Mouse (Mus musculus): ENCODE measurements around the gene Crtc3.

Gene Crtc3

DNA sequence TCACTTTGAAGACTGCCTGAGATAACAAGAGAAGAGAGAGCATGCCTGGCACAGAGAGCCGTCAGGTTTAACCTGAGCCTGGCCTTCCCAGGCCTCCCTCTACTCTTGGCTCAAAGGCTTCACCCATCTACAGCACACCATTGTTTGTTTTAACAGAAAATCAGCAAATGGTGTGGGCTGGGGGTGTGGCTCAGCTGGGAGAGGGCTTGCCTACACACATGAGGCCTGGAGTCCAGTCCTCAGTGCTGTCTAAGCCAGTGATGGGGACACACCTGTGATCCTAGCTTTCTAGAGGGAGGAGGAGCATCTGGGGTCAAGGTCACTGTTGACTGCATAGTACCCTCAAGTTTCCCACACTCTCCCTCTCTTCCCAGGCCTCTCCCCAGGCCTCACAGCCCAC lies 6.0 kb downstream of the Crtc3 start:
- no peak for DNase-seq (ENCODE audit: low read depth)

DNA sequence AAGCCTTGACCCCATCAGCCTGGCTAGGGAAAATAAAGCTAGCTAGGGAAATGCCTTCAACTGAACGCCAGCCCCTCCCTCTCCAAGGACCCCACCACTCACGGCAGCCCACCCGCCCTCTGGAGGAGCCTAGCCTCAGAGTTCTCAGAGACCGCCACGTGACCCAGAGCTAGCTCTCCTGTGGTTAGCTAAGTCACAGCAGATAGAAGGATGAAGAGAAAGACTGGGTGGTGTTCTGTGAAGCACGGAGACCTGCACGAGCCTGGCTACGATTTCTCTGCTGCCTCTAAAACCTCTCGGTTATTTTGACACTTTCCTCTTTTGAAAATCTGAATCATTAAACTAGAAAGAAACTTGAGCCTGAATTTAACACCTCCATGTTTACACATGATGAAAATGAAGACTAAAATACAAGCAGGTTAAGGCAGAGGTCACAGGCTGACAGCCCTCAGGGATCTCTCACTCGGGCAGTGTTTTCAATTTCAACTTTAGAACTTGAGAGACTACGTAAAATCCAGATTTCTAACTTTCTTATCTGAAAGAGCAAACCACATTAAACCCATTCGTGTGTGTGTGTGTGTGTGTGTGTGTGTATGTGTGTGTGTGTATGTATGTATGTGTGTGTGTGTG lies 8.3 kb downstream of the Crtc3 start:
- DNase-seq (ENCODE audit: low read depth): no peak

DNA sequence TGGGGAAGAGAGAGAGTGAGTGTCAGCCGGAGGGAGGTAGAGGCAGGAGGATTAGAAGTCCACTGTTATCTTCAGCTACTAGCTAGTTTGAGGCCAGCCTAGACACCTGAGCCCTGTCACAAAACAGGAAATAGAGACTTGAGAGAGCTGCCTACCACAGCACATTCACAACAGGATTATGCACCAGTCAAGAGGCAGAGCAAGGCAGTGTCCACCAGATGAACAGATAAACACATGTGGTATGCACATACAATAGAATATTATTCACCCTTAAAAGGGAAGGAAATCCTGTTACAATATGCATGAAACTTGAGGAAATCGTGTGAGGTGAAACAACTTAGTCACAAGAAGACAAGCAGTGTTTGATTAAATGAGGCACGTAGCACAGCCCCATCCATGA lies 16.4 kb downstream of the Crtc3 start:
- DNase-seq (ENCODE audit: low read depth): no peak

DNA sequence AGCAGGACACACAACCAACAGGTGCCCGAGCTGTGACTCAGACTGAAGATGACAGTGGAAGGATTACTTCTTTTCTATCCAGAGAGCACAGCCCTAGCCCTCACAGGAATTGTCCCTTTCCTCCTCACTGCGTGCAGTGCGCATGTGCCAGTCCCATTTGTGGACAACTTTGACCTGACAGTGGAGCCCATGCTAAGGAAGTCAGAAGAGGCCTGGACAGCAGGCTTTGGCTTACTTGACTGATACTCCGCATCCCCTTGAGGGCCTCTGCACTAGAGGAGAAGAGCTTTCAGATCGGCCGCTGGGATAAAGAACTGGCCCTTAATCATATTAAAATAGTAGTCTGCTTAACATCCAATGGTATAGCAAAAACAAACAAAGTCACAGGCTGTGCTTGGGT lies 17.8 kb downstream of the Crtc3 start:
- DNase-seq (ENCODE audit: low read depth): no peak

DNA sequence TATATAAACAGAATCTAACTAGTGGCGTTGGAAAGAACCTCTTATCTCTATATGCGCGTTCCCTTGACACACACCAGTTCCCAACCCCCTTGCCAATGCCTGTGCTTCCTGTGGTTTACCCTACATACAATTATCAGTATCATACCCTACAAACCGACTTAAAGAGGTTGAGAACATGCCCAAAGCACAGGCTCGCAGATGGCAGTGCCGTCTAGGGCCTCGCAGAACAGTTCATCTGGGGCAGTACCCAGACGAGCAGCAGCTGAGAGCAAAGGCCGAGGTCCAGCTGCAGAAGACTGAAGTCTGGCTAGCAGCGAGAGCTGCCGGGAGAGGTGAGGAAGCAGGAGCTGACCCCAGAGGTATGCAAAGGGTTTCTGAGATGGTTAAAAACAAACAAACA lies 21.5 kb downstream of the Crtc3 start:
- no peak for DNase-seq (ENCODE audit: low read depth)

DNA sequence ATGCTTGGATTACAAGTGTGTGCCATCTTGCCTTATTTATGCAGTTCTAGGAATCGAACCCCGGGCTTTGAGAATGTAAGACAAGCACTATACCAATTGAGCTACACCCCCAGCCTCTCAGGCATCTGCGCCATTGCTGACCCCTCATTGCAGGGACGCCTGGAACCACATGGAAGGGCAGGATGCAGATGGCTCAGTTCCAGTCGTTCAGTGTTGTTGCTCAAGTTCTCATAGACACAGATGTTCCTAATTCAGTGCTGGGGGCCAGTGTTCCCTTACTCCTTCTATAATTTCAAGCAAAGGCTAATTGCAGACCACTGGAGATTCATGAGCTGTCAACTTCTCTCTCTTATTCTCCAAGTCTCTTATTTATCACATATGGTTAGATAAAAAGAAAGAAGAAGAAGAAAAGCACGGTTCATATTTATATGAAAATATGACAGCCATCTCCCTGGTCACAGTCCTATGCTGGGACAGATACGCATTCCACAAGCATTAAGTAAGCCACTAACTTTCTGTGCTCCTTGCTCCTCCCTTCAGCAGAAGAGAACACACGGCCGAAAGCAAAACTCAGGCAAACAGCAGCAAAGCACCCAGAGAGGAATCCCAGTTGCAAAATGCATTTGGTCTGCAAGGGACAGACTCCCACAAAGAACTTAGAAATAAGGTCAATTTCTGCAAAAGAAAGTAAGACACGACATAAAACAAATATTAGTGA lies 22.3 kb downstream of the Crtc3 start:
- DNase-seq (ENCODE audit: low read depth): peak; percentile 87

DNA sequence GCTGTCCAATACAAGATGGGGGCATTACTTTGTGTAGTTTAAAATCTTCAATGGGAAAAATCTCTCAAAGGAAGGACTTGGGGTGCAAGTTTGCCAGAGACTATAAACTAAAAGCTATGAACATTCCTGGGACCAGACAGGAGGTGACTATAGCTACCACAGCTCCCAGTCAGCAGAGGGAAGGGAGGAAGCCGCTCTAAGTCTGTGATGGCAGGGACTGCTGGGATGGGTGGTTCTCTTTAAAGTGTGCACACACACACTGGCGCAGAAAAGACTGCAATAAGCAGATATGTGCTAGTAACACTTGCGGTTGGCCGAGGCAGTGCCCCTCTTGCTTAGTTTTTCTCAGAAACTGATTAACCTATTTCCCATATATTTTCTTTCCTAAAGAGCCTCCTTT lies 27.6 kb downstream of the Crtc3 start:
- DNase-seq (ENCODE audit: low read depth): no peak

DNA sequence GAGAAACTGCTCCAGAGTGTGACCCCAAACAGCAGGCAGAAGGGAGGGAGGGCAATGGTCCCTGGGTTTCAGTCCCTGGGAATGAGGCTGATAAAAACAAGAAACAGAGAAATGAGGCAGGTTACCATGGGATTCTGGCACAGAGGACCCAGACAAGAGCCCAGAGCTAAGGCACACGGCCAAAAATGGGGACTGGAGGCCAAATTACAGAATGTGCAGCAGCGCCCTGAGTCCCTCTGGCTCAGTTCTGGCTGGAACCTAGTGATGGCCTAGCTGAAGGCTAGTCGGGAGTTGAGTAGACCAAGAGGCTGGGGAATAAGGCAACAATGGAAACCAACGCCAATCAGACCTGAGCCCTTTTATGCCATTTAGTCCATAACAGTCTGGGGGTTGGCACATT lies 28.1 kb downstream of the Crtc3 start:
- DNase-seq (ENCODE audit: low read depth): no peak

DNA sequence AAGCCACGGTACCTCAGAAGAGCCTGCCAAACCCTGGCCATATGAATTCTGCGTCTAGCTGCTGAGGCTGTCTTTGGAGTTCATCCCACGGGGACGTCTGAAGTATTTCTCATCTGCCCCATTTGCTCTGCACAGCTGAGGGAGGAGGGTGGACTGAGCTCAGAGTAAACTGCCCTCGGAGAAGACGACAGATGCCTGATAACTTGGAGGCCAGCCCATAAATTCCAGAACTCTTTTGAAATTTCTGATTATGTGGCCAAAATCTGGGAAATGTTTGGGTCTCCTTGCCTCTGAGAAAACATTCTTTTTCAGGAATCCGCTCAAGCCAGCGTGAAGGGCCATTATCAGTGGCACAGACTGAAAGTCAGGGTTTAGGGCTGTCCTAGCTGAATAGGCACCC lies 30.8 kb downstream of the Crtc3 start:
- peak; percentile 89 for DNase-seq (ENCODE audit: low read depth)

DNA sequence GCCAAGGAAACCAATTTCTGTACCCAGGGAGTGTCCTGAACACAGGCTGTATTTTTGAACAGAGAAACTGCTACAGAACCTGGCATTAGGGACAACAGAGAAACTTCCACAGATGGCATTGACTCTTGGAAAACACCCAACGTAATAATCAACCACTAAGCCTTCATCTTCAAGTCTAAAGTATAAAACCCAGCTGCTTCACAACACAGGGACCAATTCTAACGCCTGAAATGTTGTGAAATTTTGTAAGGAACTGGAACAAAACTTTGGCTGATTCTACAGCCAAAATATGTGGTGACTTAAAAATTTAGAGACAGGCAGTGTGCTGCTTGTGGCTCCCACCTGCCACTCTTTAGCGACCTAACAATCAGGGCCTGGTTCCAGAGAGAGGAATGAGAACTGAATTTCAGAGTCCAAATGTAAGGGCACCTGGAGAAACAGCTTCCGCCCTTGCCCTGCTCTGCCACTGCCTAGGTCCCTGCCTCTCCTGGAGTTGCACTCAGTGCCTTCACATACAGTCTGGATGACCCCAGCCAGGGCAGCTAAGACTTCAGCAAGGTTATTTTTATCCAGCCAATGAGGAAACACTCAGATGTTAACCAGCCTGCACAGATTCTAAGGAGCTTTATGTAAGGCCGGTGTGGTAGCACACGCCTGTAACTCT lies 33.2 kb downstream of the Crtc3 start:
- peak; percentile 14 for DNase-seq (ENCODE audit: low read depth)

DNA sequence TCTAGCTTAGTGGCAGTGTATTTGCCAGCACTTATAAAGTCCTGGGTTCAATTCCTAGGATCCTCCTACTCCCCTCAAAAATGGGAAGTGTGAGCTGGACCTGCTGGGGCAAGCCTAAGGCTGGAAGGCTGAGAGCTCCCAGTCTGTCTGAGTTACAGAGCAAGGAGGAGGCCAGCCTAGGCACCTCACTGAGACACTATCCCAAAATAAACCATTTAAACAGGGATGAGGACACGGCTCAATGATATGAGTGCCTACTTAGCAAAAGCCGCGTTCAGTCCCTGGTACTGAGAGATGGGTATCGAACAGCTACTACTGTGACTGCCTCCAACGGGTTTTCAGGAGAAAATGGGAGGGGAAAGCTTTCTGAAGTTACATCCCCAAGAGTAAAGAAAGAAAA lies 33.8 kb downstream of the Crtc3 start:
- no peak for DNase-seq (ENCODE audit: low read depth)

DNA sequence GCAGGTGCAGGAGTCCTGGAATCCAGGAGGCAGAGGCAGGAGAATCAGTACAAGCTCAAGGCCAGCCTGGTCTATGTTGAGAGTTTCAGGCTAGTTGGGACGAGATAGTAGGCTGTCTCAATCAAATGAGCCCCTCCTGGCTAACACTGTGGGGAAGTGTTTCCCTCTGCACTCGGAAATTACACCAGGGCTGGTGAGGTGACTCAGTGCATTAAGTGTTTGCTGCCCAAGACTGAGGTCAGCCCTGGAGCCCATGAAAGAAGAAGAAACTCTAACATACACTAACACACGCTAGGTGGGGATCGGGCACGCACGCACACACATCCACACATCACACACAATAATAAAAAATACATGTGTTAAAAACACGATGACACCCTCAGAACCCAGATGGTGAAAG lies 34.3 kb downstream of the Crtc3 start:
- DNase-seq (ENCODE audit: low read depth): peak; percentile 35

DNA sequence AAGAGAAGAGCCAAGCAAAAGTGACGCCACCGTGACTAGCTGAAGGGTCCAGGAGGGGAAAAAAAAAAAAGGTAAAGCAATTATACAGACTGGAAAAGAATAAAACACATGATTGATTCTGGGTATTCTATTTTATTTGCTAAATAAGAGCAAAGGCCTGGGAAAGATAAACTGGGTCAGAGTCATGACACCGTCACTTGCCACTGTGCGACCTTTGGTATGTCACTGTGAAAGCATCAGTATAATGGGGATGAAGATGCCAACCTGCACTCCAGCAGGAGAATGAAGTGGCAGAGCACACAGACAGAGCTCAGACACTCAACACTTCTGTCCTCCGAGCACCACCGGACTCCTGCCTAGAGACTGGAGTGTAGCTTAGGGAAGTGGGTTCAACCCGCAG lies 34.7 kb downstream of the Crtc3 start:
- no peak for DNase-seq (ENCODE audit: low read depth)

DNA sequence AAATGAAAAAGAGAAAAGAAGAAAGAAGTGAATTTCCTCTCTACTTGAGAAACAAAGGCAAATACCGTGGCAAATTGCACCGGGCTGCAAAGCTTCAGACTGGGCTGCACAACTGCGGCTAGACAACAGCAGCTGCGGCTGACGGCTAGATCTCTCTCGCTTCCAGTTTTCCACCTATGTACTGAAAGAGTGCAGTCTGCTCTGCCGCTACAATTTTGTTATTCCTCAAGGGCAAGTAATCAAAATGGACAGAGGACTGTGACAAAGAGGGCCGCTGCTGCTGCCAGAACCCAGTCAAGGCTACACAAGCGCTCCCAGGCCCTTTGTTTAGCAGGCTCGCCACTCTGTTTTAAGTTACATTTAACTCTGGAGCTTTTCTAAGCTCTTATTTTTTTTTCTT lies 35.6 kb downstream of the Crtc3 start:
- DNase-seq (ENCODE audit: low read depth): no peak

DNA sequence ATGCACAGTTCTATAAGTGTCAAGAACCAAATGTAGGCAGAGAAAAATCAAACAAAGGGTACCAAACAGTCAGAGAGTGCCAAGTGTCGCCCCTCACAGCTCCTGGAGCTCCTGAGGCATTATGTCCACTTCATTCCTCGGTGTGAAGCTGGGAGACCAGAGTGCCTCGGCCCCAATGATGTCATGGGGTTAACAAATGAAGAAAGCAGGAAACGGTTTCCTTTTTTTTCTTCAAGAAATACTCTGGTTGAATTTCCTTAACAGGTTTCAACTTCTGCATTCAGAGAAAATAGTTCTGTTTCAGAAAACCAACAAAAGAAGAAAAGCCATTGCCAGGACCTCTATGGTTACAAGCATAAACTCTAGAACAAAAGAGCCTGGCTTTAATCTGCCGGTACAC lies 36.4 kb downstream of the Crtc3 start:
- DNase-seq (ENCODE audit: low read depth): no peak

DNA sequence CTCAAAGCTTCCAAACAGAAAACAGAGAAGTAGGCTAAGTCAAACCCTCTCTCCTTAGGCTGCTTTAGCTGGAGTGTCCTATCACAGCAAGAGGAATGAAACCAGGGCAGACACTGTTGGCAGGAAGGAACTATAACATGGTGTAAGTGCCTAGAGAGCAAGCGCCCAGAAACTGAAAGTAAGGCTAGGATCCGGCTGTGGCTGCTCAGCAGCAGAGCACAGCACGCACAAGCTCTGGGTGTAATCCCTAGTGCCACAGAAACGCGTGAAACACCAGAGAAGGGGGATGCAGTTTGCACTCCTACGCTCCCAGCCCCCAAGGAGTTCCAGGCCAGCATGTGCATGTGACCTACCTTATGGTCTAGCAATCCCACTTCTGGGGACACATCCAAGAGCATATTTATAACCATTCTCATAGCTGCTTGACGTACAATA lies 41.2 kb downstream of the Crtc3 start:
- no peak for DNase-seq (ENCODE audit: low read depth)

DNA sequence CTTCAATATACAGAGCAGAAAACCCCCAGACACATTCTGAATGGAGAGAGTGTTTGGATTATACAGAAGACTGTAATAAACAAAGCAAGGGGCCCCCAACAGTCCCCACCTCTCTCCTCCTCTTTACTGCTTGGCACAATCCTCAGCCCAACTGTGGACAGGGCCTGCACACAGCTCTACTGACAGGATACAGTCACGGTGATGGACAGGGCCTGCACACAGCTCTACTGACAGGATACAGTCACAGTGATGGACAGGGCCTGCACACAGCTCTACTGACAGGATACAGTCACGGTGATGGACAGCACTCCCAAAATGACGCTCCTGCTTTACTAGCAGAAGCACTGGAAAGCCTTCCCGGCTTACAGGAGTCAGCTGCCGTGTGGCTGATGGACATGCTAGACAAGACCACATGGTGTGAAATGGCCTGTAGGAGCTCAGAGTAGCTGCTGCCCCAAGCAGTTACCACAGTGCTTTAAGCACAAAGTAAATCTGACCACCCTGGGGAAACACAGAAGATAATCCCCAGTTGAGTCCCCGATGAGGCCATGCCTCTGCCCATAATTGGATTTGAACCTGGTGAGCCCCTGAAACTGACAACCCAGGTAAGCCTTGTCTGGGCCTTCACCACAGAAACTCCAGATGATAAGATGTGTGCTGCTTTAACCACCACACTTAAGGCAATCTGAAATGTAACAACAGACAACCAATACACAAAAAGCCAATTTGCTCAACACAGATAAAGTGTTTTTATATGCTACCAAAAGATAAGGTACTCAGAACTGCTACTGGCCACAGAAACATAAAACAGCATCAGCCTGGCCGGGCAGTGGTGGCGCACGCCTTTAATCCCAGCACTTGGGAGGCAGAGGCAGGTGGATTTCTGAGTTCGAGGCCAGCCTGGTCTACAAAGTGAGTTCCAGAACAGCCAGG lies 42.3 kb downstream of the Crtc3 start:
- DNase-seq (ENCODE audit: low read depth): no peak

DNA sequence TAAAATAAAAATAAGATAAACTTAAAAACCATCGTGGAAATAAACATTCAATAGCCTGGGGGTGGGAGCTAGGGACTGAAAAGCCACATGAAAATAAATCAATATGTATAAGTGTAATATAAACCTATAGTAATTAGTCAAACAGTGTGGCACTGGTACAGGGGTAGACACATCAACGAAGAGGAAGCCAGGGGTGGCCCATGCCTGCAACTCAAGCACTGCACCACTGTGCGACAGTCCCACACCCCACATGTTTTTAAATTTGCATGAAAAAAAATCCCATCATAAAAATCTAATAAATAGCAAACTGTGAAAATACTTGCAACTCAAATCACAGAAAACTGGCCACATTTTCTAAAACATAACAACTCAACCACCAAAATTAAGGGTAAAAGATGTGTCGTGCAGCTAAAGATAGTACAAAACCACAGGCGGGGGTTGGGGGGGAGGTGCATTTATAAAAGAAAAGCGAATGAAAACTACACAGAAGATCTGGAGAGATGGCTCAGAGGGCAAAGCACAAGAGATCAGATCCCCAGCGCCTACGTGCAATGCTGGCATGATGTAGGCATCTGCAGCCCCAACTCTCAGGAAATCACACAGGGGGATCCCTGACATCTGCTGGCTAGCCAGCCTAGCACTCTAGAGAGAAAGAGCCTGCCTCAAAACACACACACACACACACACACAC lies 45.6 kb downstream of the Crtc3 start:
- DNase-seq (ENCODE audit: low read depth): peak; percentile 27

DNA sequence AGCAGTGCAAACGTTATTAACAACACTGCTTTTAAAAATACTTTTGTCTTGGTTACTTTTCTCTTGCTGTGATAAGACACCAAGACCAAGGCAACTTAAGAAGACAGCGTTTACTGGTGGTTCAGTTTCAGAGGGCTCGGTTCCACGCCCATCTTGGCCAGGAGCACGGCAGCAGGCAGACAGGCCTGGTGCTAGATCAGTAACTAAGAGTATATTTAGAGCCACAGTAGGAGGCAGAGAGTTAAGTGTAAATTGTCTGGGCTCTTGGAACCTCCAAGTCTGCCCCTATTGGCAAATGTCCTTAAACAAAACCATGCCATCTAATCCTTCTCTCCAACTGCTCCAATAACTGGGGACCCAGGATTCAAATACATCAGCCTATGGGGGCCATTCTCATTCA lies 46.1 kb downstream of the Crtc3 start:
- no peak for DNase-seq (ENCODE audit: low read depth)

DNA sequence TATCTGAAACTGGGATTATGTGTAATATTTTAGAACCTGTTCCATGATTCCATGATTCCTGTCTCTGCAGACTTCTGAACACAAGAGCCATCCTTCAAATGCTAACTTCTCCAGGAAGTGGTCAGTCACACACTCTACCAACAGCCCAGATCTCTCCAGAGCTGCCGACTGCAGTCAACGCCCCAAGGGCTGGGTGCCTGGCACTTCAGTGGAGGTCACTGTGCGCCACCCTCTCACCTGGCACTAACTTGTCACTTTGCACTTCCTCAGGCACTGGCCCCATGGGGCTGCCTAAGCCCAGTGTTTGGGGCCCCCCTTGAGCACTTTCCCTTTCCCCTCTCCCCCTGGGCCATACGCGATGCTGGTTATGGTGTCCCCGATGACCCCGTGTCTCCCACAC lies 46.8 kb downstream of the Crtc3 start:
- no peak for DNase-seq (ENCODE audit: low read depth)

DNA sequence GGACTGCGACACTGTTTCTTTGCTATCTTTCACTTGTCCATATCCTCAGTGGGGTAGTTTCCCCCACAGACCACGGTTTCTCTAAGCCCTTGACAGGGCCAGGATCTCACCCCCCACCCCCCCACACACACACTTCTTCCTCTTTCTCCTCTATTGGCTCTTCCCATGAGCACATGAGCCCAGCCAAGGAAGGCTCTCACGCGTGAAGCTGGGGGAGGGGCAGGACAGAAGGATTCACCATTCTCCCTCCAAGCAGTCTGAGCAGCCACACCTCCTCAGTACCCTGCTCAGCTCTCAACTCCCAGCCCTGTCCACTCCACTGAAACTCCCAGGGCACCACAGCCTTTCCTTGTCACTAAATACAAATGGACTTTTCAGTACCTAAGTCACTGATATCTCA lies 47.2 kb downstream of the Crtc3 start:
- DNase-seq (ENCODE audit: low read depth): no peak

DNA sequence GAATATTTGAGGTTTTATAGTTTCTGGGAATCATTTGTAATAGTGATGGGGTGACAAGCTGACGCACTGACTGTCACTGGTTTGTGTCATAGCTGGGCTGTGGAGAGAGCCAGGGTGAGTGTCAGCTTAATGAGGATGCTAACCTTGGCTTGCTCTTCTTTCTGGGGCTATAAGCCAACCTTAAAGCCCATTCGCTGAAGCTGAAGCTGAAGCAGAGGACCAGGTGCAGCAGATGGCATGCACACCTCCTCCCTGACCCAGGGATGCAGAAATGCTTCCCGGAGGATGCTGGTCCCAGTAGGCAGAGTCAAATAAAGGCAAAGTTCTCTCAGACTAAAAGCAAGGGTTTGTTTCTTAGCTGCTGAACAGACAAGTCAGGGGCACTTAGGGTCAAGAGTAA lies 48.7 kb downstream of the Crtc3 start:
- no peak for DNase-seq (ENCODE audit: low read depth)
